Mouse (Mus musculus) gastrocnemius, adult 8-10 months (tissue): ENCODE measurements around the gene Ctrb1. TPM values are rescaled to one million over a fixed set of nuclear protein-coding genes. Genes with fewer than 3 reads are reported as not detected.

Source experiments
- microRNA-seq: library from miRNA; unstranded; fragments of <30 nt; microRNA quantifications from one replicate; pipeline ENCODE4 v1.2.0, GENCODE M21; 2022
- total RNA-seq, 4 experiments: library from RNA; stranded (reverse); gene quantifications; 2 replicates each; pipeline ENCODE4 v1.2.4; 2022

The Ctrb1 gene
- total RNA-seq, 4 experiments from 2014 or later, result 0.35 TPM; not detected in 3

Small RNA genes lying within 50 kb of the gene (microRNA-seq; reads per million reads assigned to microRNA genes)
- not detected for gene Mir7076

Other genes with a start within 250 kb of the Ctrb1 start
- gene Wdr59, start 168.9 kb downstream of the Ctrb1 start, total RNA-seq, result 1 to 10 TPM; 7.9 to 9.0 (median 8.6) TPM
- gene Znrf1, start 154.9 kb downstream of the Ctrb1 start, total RNA-seq, result 10 to 100 TPM; 67.2 to 71.6 (median 70.7) TPM
- gene Ldhd, start 60.6 kb downstream of the Ctrb1 start, total RNA-seq, result 10 to 100 TPM; 28.8 to 37.2 (median 31.5) TPM
- 10 to 100 TPM in 1 of 4 experiments, 1 to 10 TPM in 3; 7.8 to 10.6 (median 8.7) TPM for gene Zfp1, start 47.6 kb downstream of the Ctrb1 start, total RNA-seq
- gene Bcar1, start 52.8 kb upstream of the Ctrb1 start, total RNA-seq, result 10 to 100 TPM; 10.7 to 11.1 (median 10.8) TPM
- gene Cfdp1, start 163.3 kb upstream of the Ctrb1 start, total RNA-seq, result 10 to 100 TPM; 11.7 to 17.6 (median 14.7) TPM
- 1 to 10 TPM; 1.9 to 2.2 (median 2.1) TPM for gene Tmem170, start 185.7 kb upstream of the Ctrb1 start, total RNA-seq
- gene Chst5, start 219.4 kb upstream of the Ctrb1 start, total RNA-seq, result not detected
- 1 to 10 TPM in 1 of 4 experiments, under 1 TPM in 3; 0.41 to 1.0 (median 0.74) TPM for gene Tmem231, start 242.9 kb upstream of the Ctrb1 start, total RNA-seq
- gene Gabarapl2, start 249.7 kb upstream of the Ctrb1 start, total RNA-seq, result 100 to 1,000 TPM; 112 to 138 (median 117) TPM